In the genomic region with DNA sequence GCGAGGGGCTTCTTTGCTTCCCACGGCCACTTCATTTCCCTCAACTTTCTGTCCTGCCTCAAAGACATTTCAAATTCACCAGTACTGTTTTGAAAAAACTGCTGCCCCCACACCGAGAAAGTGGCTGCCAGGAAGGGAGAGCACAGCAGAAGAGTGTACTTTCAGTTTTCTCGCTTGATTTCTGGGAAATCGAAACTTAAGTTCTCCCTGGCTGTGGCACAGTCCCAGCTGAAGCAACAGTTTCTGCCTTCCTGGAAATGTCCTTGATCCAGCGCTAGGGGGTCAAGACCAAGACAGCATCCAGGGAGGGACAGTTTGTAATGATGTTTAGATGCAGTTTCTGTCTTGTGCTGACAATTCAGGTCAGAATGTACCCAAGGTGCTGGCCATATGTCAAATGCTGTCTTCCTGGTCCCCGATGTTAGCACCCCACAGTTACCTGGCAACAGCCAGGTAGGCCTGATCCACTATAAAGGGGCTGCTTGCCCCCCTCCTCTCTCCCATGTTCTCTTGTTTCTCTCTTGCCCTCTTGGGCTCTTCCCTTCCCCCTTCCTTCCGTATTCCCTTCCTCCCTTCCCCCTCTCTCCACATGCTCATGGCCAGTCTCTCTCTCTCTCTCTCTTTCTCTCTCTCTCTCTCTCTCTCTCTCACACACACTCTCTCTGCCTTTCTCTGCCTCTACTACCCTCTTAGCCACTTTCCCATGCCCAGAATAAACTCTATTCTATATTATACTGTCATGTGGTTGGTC, we compare ENCODE assay signal across 8 mouse cellular contexts. TPM values are rescaled to one million over a fixed set of nuclear protein-coding genes. Genes with fewer than 3 reads are reported as not detected.
A peak's percentile ranks its signal among the peaks of the same experiment; 100 is the strongest.
DNase-seq lines count a peak whose midpoint lies in the region; ATAC-seq and TF ChIP-seq lines count a peak whose summit lies in the region.

No protein-coding gene starts in this region.

- no peak for TF ChIP-seq POLR2A in MEL (IDR thresholded peaks at IDR 0.05; ENCODE audit: control insufficient read depth in 1 of 2, insufficient read depth in 1 of 2, low read depth in 1 of 2, low read length in 2 of 2, poor library complexity in 1 of 2)
- no peak for TF ChIP-seq POLR2A in heart, adult 2 months (IDR thresholded peaks at IDR 0.05; ENCODE audit: insufficient read depth, low read depth, low read length)

- ATAC-seq in liver, embryonic 15.5 days (ENCODE audit: insufficient read depth): no peak
- no peak for ATAC-seq in forebrain, embryonic 16.5 days

- peaks cover 0 to 28% of the 10 kb centered on the region in 2 experiments; a peak in 2 of 4 replicates for H3K36me3 ChIP-seq in MEL (ENCODE audit: control insufficient read depth in 1 of 2, insufficient read depth in 2 of 2, low read length in 2 of 2)
- H3K36me3 ChIP-seq in heart, adult 2 months (ENCODE audit: control insufficient read depth, insufficient read depth, low read length): no peaks in the 10 kb centered on the region
- H3K36me3 ChIP-seq in liver, embryonic 15.5 days (replicated peaks): no peaks in the 10 kb centered on the region
- H3K36me3 ChIP-seq in splenic B cell, adult 2 months (ENCODE audit: control insufficient read depth, insufficient read depth, low read length, poor library complexity, severe bottlenecking): no peaks in the 10 kb centered on the region
- no peaks in the 10 kb centered on the region for H3K36me3 ChIP-seq in forebrain, embryonic 16.5 days (ENCODE audit: control insufficient read depth, insufficient read depth)

- TF ChIP-seq CTCF in MEL (IDR thresholded peaks at IDR 0.05 in 2 of 3, conservative IDR thresholded peaks at IDR 0.05 in 1 of 3; ENCODE audit: control insufficient read depth in 1 of 3, insufficient read depth in 1 of 3, low read depth in 2 of 3, low read length in 3 of 3, poor library complexity in 1 of 3, severe bottlenecking in 1 of 3): no peak; a peak in 1 of 6 replicates
- TF ChIP-seq CTCF in heart, adult 2 months (IDR thresholded peaks at IDR 0.05): peak; percentile 35

- peak overlapping the region; percentile 59 for H3K9ac ChIP-seq in MEL (ENCODE audit: control insufficient read depth, low read depth, low read length, poor library complexity, severe bottlenecking)
- no peak overlapping the region for H3K9ac ChIP-seq in heart, adult 2 months (ENCODE audit: low read depth, low read length)
- H3K9ac ChIP-seq in liver, embryonic 15.5 days: peak overlapping the region; percentile 23; the same call in 1 of the 2 replicates
- H3K9ac ChIP-seq in forebrain, embryonic 16.5 days (replicated peaks; ENCODE audit: low read depth, low read length): no peak overlapping the region

- peak overlapping the region; percentile 53 for H3K27ac ChIP-seq in MEL (ENCODE audit: control insufficient read depth, low read depth, low read length)
- H3K27ac ChIP-seq in heart, adult 2 months: peak overlapping the region; percentile 59
- H3K27ac ChIP-seq in liver, embryonic 15.5 days (replicated peaks): peak overlapping the region; percentile 82
- no peak overlapping the region for H3K27ac ChIP-seq in forebrain, embryonic 16.5 days (ENCODE audit: low read length)

- H3K27me3 ChIP-seq in MEL (ENCODE audit: control insufficient read depth in 1 of 2, insufficient read depth in 2 of 2, low read length in 2 of 2): no peaks in the 10 kb centered on the region
- H3K27me3 ChIP-seq in heart, adult 2 months (ENCODE audit: control insufficient read depth, insufficient read depth, low read length): no peaks in the 10 kb centered on the region
- H3K27me3 ChIP-seq in liver, embryonic 15.5 days: no peaks in the 10 kb centered on the region
- H3K27me3 ChIP-seq in splenic B cell, adult 2 months (ENCODE audit: control insufficient read depth, insufficient read depth, low read length, poor library complexity, severe bottlenecking): no peaks in the 10 kb centered on the region
- H3K27me3 ChIP-seq in forebrain, embryonic 16.5 days (replicated peaks; ENCODE audit: control insufficient read depth, insufficient read depth, low read length): no peaks in the 10 kb centered on the region

- H3K4me1 ChIP-seq in MEL (ENCODE audit: control insufficient read depth in 1 of 2, insufficient read depth in 2 of 2, low read length in 2 of 2): peaks cover 10 to 42% of the 10 kb centered on the region in 2 experiments
- 0 out of 2 replicates have a peak, but pooled peaks cover 2% of the 10 kb centered on the region for H3K4me1 ChIP-seq in heart, adult 2 months (ENCODE audit: control insufficient read depth, insufficient read depth, low read length)
- peaks cover 86% of the 10 kb centered on the region for H3K4me1 ChIP-seq in liver, embryonic 15.5 days (replicated peaks)
- no peaks in the 10 kb centered on the region for H3K4me1 ChIP-seq in forebrain, embryonic 16.5 days (replicated peaks; ENCODE audit: control insufficient read depth, insufficient read depth, low read length)

- TF ChIP-seq RAD21 in MEL (IDR thresholded peaks at IDR 0.05; ENCODE audit: low read depth, low read length): no peak

- DNase-seq in 3T3-L1 (ENCODE audit: low read depth, low spot score): peak; percentile 75
- peak; percentile 52 for DNase-seq in MEL (ENCODE audit: low read depth, low spot score)
- DNase-seq in heart, adult 2 months: peak; percentile 46 to 58
- DNase-seq in splenic B cell, adult 2 months (ENCODE audit: low read depth, low spot score): peak; percentile 37
- DNase-seq in frontal cortex, postnatal 10 days (ENCODE audit: low spot score in 2 of 2): no peak
- no peak for DNase-seq in left cerebral cortex, postnatal 14 days (ENCODE audit: low spot score in 2 of 2)

- no peaks in the 10 kb centered on the region for H3K79me2 ChIP-seq in MEL (ENCODE audit: control insufficient read depth, insufficient read depth, low read length, poor library complexity)
- H3K79me2 ChIP-seq in heart, adult 2 months (replicated peaks; ENCODE audit: control insufficient read depth, insufficient read depth, low read length): no peaks in the 10 kb centered on the region

- peak in 1 of 2 experiments; percentile 34; a peak in 1 of 4 replicates for TF ChIP-seq EP300 in MEL (IDR thresholded peaks at IDR 0.05; ENCODE audit: low read depth in 1 of 2, low read length in 2 of 2)
- no peak for TF ChIP-seq EP300 in heart, adult 2 months (IDR thresholded peaks at IDR 0.05; ENCODE audit: insufficient read depth, low read depth, low read length)

- H3K4me3 ChIP-seq in MEL (ENCODE audit: control insufficient read depth in 1 of 2, insufficient read depth in 1 of 2, low read depth in 2 of 2, low read length in 2 of 2): peak overlapping the region; percentile 53 to 56
- H3K4me3 ChIP-seq in heart, adult 2 months: no peak overlapping the region
- no peak overlapping the region for H3K4me3 ChIP-seq in liver, embryonic 15.5 days (replicated peaks)
- H3K4me3 ChIP-seq in forebrain, embryonic 16.5 days (replicated peaks; ENCODE audit: low read length): no peak overlapping the region

- H3K9me3 ChIP-seq in MEL (replicated peaks; ENCODE audit: insufficient read depth, low read length): no peaks in the 10 kb centered on the region
- H3K9me3 ChIP-seq in liver, embryonic 15.5 days (replicated peaks): no peaks in the 10 kb centered on the region
- no peaks in the 10 kb centered on the region for H3K9me3 ChIP-seq in forebrain, embryonic 16.5 days (ENCODE audit: control insufficient read depth, low read length)

- H3K4me2 ChIP-seq in liver, embryonic 15.5 days: peak overlapping the region; percentile 27
- H3K4me2 ChIP-seq in forebrain, embryonic 16.5 days (ENCODE audit: low read length): no peak overlapping the region

- intact Hi-C loops in heart, adult 2 months (cut with DNase I): no loop called here
- intact Hi-C loops in left cerebral cortex, postnatal 14 days (cut with DNase I): no loop called here

- WGBS in heart, adult 2 months: 58% methylated on average over 8 of the region's 8 CpGs
- 45% methylated on average over 8 of the region's 8 CpGs for WGBS in liver, embryonic 15.5 days (ENCODE audit: insufficient replicate concordance)
- 82% methylated on average over 8 of the region's 8 CpGs for WGBS in forebrain, embryonic 16.5 days

TF ChIP-seq in MEL, 35 proteins besides CTCF, POLR2A, EP300 and RAD21:
- 0 out of 2 replicates have a peak, but pooled peaks have one; percentile 26 for TF ChIP-seq ETS1 (IDR thresholded peaks at IDR 0.05; ENCODE audit: low read depth, low read length)
- no peak for TF ChIP-seq CHD1 (IDR thresholded peaks at IDR 0.05; ENCODE audit: low read depth, low read length)
- 0 out of 2 replicates have a peak, but pooled peaks have one; percentile 24 for TF ChIP-seq MAX (IDR thresholded peaks at IDR 0.05; ENCODE audit: low read length)
- peak; percentile 44 for TF ChIP-seq MXI1 (IDR thresholded peaks at IDR 0.05; ENCODE audit: low read depth, low read length)
- TF ChIP-seq SIN3A (IDR thresholded peaks at IDR 0.05; ENCODE audit: low read length): 0 out of 2 replicates have a peak, but pooled peaks have one; percentile 36
- no peak for TF ChIP-seq SMC3 (IDR thresholded peaks at IDR 0.05; ENCODE audit: low read depth, low read length)
- TF ChIP-seq NELFE (IDR thresholded peaks at IDR 0.05; ENCODE audit: low read depth, low read length): peak; percentile 37; the same call in 1 of the 2 replicates
- 0 out of 2 replicates have a peak, but pooled peaks have one; percentile 33 for TF ChIP-seq TCF12 (IDR thresholded peaks at IDR 0.05; ENCODE audit: low read depth, low read length)

RNA-seq across cellular contexts. Expression of gene Coq2, which starts 38.0 kb away (rescaled TPM):
- 30.9 and 35.4 TPM in 2 replicates for total RNA-seq in MEL (2012; rRNA removed)
- polyA plus RNA-seq in MEL (2012; ENCODE audit: insufficient read depth in 1 of 2, insufficient read length in 2 of 2, low read depth in 1 of 2, low replicate concordance in 2 of 2, missing spikeins in 1 of 2): 10 to 100 TPM in 1 of 2 experiments, not detected in 1; 56.1 TPM
- 100 to 1,000 TPM in 1 of 2 experiments, 10 to 100 TPM in 1; 95.9 to 109 TPM for total RNA-seq in heart, adult 2 months (2021)
- polyA plus RNA-seq in heart, adult 2 months (2012; rRNA removed): 106 and 161 TPM in 2 replicates
- 22.8 and 24.3 TPM in 2 replicates for polyA plus RNA-seq in liver, embryonic 15.5 days (2015; fragmentation: Nextera tagmentation; extraction: Ambion mirVana)
- 10 to 100 TPM; 63.3 to 64.4 TPM for total RNA-seq in left cerebral cortex, postnatal 14 days (2021)
- 43.3 and 47.9 TPM in 2 replicates for polyA plus RNA-seq in forebrain, embryonic 16.5 days (2015; fragmentation: Nextera tagmentation; extraction: Ambion mirVana)

Comparison
In these comparisons a context has a peak if more than half of its experiments do, and no peak if none do; other contexts are left out.
1. DNase-seq: peak in 3T3-L1 (single experiment), MEL (single experiment), heart, adult 2 months (2 of 2) and splenic B cell, adult 2 months (single experiment); none in frontal cortex, postnatal 10 days (0 of 2) and left cerebral cortex, postnatal 14 days (0 of 2).
2. H3K4me3 ChIP-seq: peak in MEL (2 of 2); none in heart, adult 2 months (single experiment), liver, embryonic 15.5 days (single experiment) and forebrain, embryonic 16.5 days (single experiment).
3. H3K9ac ChIP-seq: peak in MEL (single experiment) and liver, embryonic 15.5 days (single experiment); none in heart, adult 2 months (single experiment) and forebrain, embryonic 16.5 days (single experiment).